Mouse (Mus musculus) skeletal muscle tissue, adult 2 months (tissue): ENCODE data around the gene Igsf8.

ENCODE experiments used
- DNase-seq: peaks from one replicate; pipeline ENCODE4 v3.0.0-alpha.2; 2012; ENCODE audit warnings: low read depth, low spot score

Igsf8 gene

DNA sequence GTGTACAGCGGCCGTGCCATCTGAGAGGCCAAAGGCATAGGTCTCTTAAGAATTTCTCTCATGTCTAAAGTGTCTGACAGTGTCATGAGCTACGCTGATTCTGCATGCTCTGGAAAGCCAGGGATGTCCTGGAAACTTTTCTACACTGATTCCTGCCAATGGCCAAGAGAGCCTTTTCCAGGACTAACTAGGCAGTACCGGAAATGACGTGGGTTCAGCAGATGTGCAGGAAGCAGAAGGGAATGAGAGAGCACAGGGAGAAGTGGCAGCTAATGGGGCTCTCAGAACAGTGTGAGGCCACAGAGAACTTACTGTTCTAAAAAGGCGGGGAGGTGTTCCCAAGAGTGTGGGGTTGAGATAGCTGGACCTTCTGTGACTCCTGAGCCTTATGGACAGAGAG is 11.9 kb downstream of the Igsf8 start:
- peak; percentile 77 for DNase-seq

GRCm38 (mm10) chr1:172274116-172274515 is 12.7 kb downstream of the Igsf8 start:
- no peak for DNase-seq

DNA sequence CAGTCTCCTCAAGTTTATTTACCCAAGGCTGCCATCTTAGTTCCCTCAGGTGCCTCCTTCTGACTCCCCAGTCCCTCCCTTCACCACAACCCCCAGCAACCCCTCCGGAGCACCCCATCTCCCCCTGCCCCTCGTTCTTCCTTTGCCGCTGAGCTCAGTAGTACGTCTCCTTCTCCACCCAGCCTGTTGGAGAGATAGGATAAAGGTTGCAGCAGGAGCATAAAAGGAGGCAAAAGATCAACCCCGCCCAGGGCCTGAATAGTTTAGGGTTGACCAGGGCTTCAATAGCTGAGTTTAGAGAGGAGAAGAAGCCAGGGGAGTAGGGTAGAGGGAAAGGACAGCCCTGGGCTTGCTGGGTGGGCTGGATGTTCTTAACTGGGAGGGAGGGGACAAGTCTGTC is 13.1 kb downstream of the Igsf8 start:
- no peak for DNase-seq

GRCm38 (mm10) chr1:172277172-172277571 is 15.7 kb downstream of the Igsf8 start:
- no peak for DNase-seq

GRCm38 (mm10) chr1:172278328-172278727 is 16.9 kb downstream of the Igsf8 start:
- DNase-seq, result no peak

DNA sequence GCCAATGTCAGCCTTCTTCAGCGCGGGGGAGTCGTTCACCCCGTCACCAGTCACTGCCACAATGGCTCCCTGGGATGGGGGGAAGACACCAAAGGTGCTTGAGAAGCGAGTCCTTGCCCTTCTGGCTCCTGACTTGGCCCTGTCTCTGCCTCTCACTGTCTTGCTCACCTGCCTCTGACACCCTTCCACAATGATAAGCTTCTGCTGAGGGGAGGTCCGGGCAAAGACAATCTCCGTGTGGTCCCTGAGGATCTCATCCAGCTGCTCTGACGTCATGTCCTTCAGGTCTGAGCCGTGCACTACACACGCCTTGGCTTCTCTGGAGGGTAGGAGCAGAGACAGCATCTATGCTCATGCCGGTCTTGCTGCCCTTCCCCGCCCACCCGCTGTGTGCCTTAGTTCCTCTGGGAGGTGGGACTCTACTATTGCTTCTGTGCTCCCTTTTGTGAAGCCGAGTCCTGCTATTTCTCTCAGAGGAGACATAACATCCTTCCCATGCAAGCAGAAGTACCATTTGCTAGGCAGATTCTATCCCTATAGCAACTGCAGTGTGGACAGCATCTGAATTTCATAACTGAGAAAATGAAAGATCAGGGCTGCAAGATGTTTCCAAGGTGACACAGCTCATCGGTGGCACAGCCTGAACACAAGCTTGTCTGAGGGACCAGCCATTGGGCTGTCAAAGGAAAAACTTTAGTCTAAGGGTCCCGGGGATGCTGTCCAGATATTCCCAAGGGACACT is 18.5 kb downstream of the Igsf8 start:
- no peak for DNase-seq

- DNase-seq, result no peak
Observed at GRCm38 (mm10) chr1:172281522-172282254, 20.2 kb downstream of the Igsf8 start.

DNA sequence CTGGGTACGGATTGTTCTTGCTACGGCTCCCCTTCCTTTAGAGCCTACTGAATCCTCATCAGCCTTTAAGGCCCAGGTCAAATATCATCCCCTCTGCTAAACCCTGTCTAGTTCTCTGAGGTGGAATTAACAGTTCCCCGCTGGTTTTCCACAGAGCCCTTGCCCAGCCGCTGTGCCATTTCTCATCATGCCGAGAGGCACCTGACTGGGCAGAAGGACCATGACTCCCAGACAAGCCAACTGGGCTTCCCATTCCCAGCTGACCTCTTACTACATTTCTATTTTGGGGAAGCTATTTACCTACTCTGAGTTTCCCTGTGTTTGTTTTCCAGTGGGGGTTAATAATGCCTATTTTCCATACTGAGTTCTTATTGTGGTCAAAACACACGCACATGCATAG is 21.6 kb downstream of the Igsf8 start:
- peak; percentile 66 for DNase-seq

DNA sequence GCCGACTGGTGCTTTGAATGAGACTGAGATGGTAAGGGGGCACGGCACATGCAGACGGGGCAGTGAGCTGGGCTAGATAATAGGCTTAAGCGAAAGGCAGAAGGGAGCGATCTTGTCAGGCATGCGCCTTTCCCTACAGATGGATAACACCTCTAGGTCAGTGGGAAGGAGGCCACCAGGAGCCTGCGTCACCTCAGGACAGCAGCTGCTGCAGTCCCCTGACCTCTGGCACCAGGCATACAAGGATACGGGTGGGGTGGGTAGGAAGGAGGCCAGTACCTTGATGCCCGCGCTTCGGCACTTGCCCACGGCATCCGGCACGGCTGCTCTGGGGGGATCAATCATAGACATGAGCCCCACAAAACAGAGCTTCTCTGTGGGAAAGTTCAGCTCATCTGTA is 22.8 kb downstream of the Igsf8 start:
- DNase-seq, result peak; percentile 82

DNA sequence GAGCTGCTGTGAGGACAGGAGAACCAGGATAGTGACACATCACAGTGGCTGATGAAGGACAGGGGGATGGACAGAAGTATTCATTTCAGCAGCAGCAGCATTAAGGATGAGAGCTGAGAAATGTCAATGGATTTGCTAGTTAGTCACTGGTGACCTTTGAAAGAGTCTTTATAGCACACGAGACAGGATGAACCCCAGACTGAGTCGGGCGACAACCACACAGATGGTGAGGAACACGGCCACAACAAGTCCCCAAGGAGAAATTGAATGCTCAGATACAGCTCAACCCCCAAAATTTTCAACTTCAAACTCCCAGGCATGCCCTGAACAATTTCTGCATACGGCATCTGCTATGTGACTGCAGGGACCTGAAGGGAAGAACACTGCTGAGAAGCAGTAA is 25.3 kb downstream of the Igsf8 start:
- DNase-seq, result no peak

GRCm38 (mm10) chr1:172288900-172289616 is 27.6 kb downstream of the Igsf8 start:
- no peak for DNase-seq

DNA sequence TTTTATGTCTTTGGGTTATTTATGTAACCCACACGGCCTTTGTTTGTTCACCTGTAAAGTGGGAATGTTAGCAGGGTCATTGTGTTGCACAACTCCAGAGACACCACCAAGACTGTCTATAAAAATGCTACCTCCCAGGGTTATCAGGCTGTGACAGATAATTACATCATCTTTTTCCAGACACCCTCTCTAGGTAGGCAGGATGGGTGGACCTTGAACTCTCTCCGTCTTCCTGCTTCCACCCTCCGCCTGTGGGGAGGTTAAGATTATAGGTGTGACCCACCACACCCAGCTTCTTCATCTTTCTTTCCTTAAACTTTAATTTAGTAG is 28.1 kb downstream of the Igsf8 start:
- no peak for DNase-seq

GRCm38 (mm10) chr1:172292880-172293279 is 31.4 kb downstream of the Igsf8 start:
- no peak for DNase-seq

GRCm38 (mm10) chr1:172293449-172293848 is 32.0 kb downstream of the Igsf8 start:
- no peak for DNase-seq

DNA sequence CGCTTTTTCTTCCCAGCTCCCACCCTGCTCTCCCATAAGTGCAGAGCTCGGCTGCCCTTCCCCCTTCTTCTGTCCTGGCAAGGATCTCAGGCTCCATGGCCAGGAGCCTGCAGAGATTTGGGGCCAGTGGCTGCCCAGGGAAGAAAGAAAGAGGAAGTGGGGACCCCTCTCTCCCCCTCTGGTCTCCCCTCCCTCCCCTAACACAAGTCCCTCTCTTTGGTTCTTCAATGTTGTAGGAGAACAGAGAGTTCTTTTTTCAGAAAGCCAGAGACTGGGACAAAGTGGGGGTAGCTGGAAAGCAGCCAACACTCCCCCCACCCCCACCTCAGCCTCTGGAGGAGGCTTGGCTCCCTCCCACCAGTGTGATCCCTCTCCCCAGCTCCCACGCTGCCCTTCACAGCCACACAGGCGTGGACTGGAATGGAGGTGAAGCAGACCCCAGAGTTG is 34.3 kb downstream of the Igsf8 start:
- no peak for DNase-seq

- peak; percentile 82 for DNase-seq
Observed at GRCm38 (mm10) chr1:172296816-172297510, 35.5 kb downstream of the Igsf8 start.

- DNase-seq, result peak; percentile 92
Observed at GRCm38 (mm10) chr1:172297611-172298537, 36.4 kb downstream of the Igsf8 start, which contains the start of gene Atp1a2. TSS of gene Atp1a2 (minus strand) at chr1:172298064.

GRCm38 (mm10) chr1:172299528-172299927 is 38.1 kb downstream of the Igsf8 start:
- DNase-seq, result no peak

- DNase-seq, result peak; percentile 85
Observed at GRCm38 (mm10) chr1:172300247-172300646, 38.8 kb downstream of the Igsf8 start.

GRCm38 (mm10) chr1:172301180-172301579 is 39.7 kb downstream of the Igsf8 start:
- DNase-seq, result no peak

- DNase-seq, result no peak
Observed at GRCm38 (mm10) chr1:172302311-172302710, 40.9 kb downstream of the Igsf8 start.
